Mouse (Mus musculus): ENCODE data around the gene Pank4.

- TF ChIP-seq EP300 (optimal IDR thresholded peaks at IDR 0.05) = no peak
- no peak for TF ChIP-seq CTCF (IDR thresholded peaks at IDR 0.05; ENCODE audit: low read depth)
Observed at GRCm38 (mm10) chr4:155024170-155025010, 60.5 kb downstream of the Pank4 start.
